Mouse (Mus musculus) E14TG2a.4 (cell line): ENCODE results near the gene Mvk.

ENCODE experiments used
- CTCF ChIP-seq: conservative IDR thresholded peaks from 2 replicates; pipeline ENCODE4 v1.5.1; 2014; ENCODE audit warnings: low read length
- NANOG ChIP-seq: IDR thresholded peaks from 2 replicates; pipeline ENCODE4 v1.6.1; 2014; ENCODE audit warnings: borderline replicate concordance, low read length, mixed read lengths
- POU5F1 ChIP-seq: IDR thresholded peaks from 2 replicates; pipeline ENCODE4 v1.6.1; 2014; ENCODE audit warnings: low read length, borderline replicate concordance

DNA sequence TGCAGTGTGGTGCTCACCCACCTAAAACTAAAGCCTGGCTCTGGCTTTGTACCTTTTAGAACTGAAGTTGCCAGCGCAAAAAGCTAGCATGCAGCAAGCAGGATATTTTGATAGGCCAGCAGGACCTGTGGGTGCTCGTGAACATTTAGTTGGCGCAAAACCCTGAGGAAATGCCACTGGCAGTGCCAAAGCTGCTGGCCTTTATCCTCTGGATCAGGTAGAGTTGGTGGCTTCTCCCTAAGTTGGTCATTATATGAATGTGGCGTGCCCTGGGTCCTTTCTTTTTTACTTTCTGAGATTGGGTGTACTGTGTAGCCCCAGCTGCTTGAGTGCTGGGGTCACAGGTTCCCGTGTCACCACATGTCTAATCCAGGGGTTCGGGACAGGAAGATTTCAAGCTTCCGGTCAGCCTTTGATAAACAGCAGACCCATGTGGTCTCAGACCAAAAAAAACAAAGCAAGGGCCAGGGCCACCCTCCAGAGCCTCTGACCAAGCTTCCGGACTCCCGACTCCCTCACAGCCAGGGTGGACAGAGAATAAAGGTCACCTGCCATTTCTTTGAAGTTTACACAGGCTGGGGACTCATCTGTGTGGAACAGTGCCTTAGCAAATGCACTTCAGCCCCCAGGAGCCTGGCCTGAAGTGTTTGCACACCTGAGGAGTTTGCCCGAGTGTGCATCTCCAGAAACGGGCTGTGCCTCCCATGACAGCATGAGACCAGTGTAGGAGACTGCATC is 22.3 kb upstream of the Mvk start:
- TF ChIP-seq CTCF (no peak), NANOG (no peak), POU5F1 (no peak)
